Mouse (Mus musculus) neural tube, embryonic 11.5 days (tissue): Measurements from ENCODE around the gene Gm42791. TPM values are rescaled to one million over a fixed set of nuclear protein-coding genes. Genes with fewer than 3 reads are reported as not detected.

Experiments used
- ATAC-seq: fragments of 200-750 bp; cut with Nextera tagmentation; 2 replicates; pipeline ENCODE4 v1.8.0; 2017; ENCODE audit warnings: moderate number of reproducible peaks, mild to moderate bottlenecking, moderate TSS enrichment, moderate library complexity; ENCODE audit not compliant: insufficient read depth, low FRiP score, low TSS enrichment
- DNase-seq: peaks from one replicate; pipeline ENCODE4 v3.0.0-alpha.2; 2015; ENCODE audit warnings: low spot score
- H3K27ac ChIP-seq: fragments of 300-500 bp; sonication (generic); 2 replicates; pipeline ENCODE4 v1.5.1; 2014; ENCODE audit warnings: low read depth, mild to moderate bottlenecking, low read length
- H3K27me3 ChIP-seq: fragments of 300-500 bp; sonication (generic); 2 replicates; pipeline ENCODE4 v1.6.1; 2014; ENCODE audit warnings: mild to moderate bottlenecking, low read length, mixed read lengths; ENCODE audit not compliant: control insufficient read depth, insufficient read depth
- H3K36me3 ChIP-seq: fragments of 300-500 bp; sonication (generic); 2 replicates; pipeline ENCODE4 v1.6.1; 2014; ENCODE audit warnings: mild to moderate bottlenecking, low read length, moderate library complexity, mixed read lengths; ENCODE audit not compliant: control insufficient read depth, insufficient read depth
- H3K4me1 ChIP-seq: fragments of 300-500 bp; sonication (generic); 2 replicates; pipeline ENCODE4 v1.6.1; 2014; ENCODE audit warnings: low read length, mixed read lengths; ENCODE audit not compliant: control insufficient read depth, insufficient read depth
- H3K4me2 ChIP-seq: fragments of 300-500 bp; sonication (generic); 2 replicates; pipeline ENCODE4 v1.6.1; 2014; ENCODE audit warnings: low read depth, mild to moderate bottlenecking, moderate library complexity
- H3K4me3 ChIP-seq: fragments of 300-500 bp; sonication (generic); 2 replicates; pipeline ENCODE4 v1.5.1; 2014; ENCODE audit warnings: low read depth, low read length
- H3K9ac ChIP-seq: fragments of 300-500 bp; sonication (generic); 2 replicates; pipeline ENCODE4 v1.6.1; 2014; ENCODE audit warnings: mild to moderate bottlenecking, low read length
- H3K9me3 ChIP-seq: fragments of 300-500 bp; sonication (generic); 2 replicates; pipeline ENCODE4 v1.6.1; 2016; ENCODE audit warnings: low read length; ENCODE audit not compliant: control insufficient read depth
- WGBS: fragments of 180-500 bp; shearing (Covaris S2); extraction: QIAGEN DNeasy Blood & Tissue Kit; methylation state at CpG from one replicate; pipeline ENCODE4 v1.1.7; 2014; 5-methylcytosine and 5-hydroxymethylcytosine counted together
- polyA plus RNA-seq: library from polyadenylated mRNA; unstranded; fragments of >200 nt; fragmentation: Nextera tagmentation; extraction: Ambion mirVana; gene quantifications from 2 replicates; pipeline ENCODE4 v1.2.1, GENCODE M21; 2014

The Gm42791 gene
- polyA plus RNA-seq, 1 experiment from 2014 or later = 2.0 TPM

DNA sequence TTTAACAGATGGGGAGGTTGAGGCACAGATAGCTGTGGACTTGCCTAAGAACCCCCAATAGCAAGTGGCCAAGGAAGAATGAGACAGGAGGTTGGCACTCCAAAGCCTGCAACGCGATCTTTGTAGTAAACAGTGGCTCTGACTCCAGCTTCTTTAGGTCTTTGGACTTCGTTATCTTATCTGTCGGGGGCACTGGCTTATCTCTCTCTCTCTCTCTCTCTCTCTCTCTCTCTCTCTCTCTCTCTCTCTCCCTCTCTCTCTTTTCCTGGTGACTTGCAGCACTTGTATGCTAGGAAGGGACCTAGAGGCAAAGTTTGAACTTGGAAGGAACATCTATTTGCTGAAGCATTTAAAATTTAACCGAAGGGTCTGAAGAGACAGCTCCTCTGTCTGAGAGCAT, 33.4 kb upstream of the Gm42791 start:
- H3K4me1 ChIP-seq = peaks cover 11% of the 10 kb centered on the region
- WGBS = 82% methylated on average over 5 of the region's 5 CpGs
- H3K9me3 ChIP-seq = no peaks in the 10 kb centered on the region
- no peak overlapping the region for H3K4me2 ChIP-seq
- H3K4me3 ChIP-seq = no peak overlapping the region
- DNase-seq (no peak), ATAC-seq (no peak)
- H3K27ac ChIP-seq = no peak overlapping the region
- H3K27me3 ChIP-seq = no peaks in the 10 kb centered on the region
- H3K36me3 ChIP-seq = no peaks in the 10 kb centered on the region
- no peak overlapping the region for H3K9ac ChIP-seq

GRCm38 (mm10) chr5:149027389-149027788, 32.4 kb upstream of the Gm42791 start:
- Histone ChIP-seq H3K27ac (no peak overlapping the region), H3K4me1 (peaks cover 11% of the 10 kb centered on the region), H3K9ac (no peak overlapping the region), H3K4me3 (no peak overlapping the region), H3K9me3 (no peaks in the 10 kb centered on the region), H3K27me3 (no peaks in the 10 kb centered on the region), H3K36me3 (no peaks in the 10 kb centered on the region), H3K4me2 (no peak overlapping the region)
- ATAC-seq (no peak), DNase-seq (no peak)
- WGBS = 78% methylated on average over 8 of the region's 8 CpGs

GRCm38 (mm10) chr5:149021120-149021519, 26.2 kb upstream of the Gm42791 start:
- Histone ChIP-seq H3K27ac (no peak overlapping the region), H3K4me3 (no peak overlapping the region), H3K36me3 (no peaks in the 10 kb centered on the region), H3K27me3 (no peaks in the 10 kb centered on the region), H3K9ac (no peak overlapping the region), H3K4me2 (no peak overlapping the region), H3K4me1 (no peaks in the 10 kb centered on the region; the same call in 1 of the 2 replicates), H3K9me3 (no peaks in the 10 kb centered on the region)
- ATAC-seq (no peak), DNase-seq (no peak)
- 62% methylated on average over 7 of the region's 7 CpGs for WGBS

DNA sequence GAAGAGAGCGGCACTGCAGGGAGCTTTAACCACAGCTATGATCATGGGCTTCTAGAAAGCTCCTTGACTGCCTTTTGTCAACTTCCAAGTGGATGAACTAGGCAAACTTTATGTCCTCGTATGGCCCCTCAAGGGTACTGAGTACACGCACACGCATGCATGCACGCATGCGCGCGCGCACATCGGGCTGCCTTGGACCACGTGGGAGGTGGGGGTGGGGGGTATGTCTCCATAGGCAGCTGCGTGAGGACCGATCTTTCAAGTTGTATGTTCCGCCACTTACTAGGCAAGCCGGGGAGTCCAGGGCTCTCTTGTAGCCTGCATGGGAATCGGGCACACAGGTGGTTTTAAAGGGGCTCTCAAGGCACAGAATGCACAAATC, 25.7 kb upstream of the Gm42791 start:
- no peaks in the 10 kb centered on the region; the same call in 1 of the 2 replicates for H3K4me1 ChIP-seq
- H3K36me3 ChIP-seq = no peaks in the 10 kb centered on the region
- DNase-seq = peak; percentile 19
- H3K9ac ChIP-seq = no peak overlapping the region
- no peaks in the 10 kb centered on the region for H3K27me3 ChIP-seq
- 67% methylated on average over 16 of the region's 16 CpGs for WGBS
- ATAC-seq = no peak
- no peak overlapping the region for H3K4me2 ChIP-seq
- no peak overlapping the region for H3K27ac ChIP-seq
- no peak overlapping the region for H3K4me3 ChIP-seq
- H3K9me3 ChIP-seq = no peaks in the 10 kb centered on the region

- no peak for DNase-seq
- Histone ChIP-seq H3K27ac (no peak overlapping the region), H3K4me3 (no peak overlapping the region), H3K36me3 (no peaks in the 10 kb centered on the region), H3K4me2 (no peak overlapping the region), H3K9ac (no peak overlapping the region), H3K4me1 (no peaks in the 10 kb centered on the region; the same call in 1 of the 2 replicates), H3K27me3 (no peaks in the 10 kb centered on the region), H3K9me3 (no peaks in the 10 kb centered on the region)
- WGBS = 56% methylated on average over 18 of the region's 18 CpGs
- ATAC-seq = no peak
These were observed 25.2 kb upstream of the Gm42791 start for GRCm38 (mm10) chr5:149020059-149020680.

- no peak overlapping the region for H3K4me3 ChIP-seq
- H3K9me3 ChIP-seq = no peaks in the 10 kb centered on the region
- H3K4me2 ChIP-seq = no peak overlapping the region
- 85% methylated on average over 3 of the region's 3 CpGs for WGBS
- H3K9ac ChIP-seq = no peak overlapping the region
- DNase-seq = no peak
- no peak for ATAC-seq
- no peaks in the 10 kb centered on the region for H3K27me3 ChIP-seq
- H3K4me1 ChIP-seq = no peaks in the 10 kb centered on the region; the same call in 1 of the 2 replicates
- no peaks in the 10 kb centered on the region for H3K36me3 ChIP-seq
- no peak overlapping the region for H3K27ac ChIP-seq
These were observed 22.9 kb upstream of the Gm42791 start for GRCm38 (mm10) chr5:149017666-149018415.

DNA sequence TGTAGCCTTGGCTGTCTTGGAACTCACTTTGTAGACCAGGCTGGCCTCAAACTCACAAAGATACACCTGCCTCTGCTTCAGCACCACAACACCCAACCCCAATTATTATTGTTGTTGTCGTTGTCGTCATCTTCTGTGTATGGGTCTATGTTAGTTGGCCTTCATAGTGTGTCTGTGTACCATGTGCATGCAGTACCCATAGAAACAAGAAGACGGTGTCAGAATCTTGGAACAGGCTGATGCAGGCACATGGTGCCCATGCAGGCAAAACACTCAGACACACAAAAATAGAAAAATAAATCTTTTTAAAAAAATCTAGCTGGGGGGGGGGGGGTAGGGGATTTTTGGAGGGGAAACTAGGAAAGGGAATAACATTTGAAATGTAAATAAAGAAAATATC, 22.2 kb upstream of the Gm42791 start:
- no peak overlapping the region for H3K27ac ChIP-seq
- no peaks in the 10 kb centered on the region; the same call in 1 of the 2 replicates for H3K4me1 ChIP-seq
- ATAC-seq (no peak), DNase-seq (no peak)
- no peaks in the 10 kb centered on the region for H3K27me3 ChIP-seq
- no peaks in the 10 kb centered on the region for H3K9me3 ChIP-seq
- H3K9ac ChIP-seq = no peak overlapping the region
- WGBS = 96% methylated on average over 3 of the region's 3 CpGs
- H3K36me3 ChIP-seq = no peaks in the 10 kb centered on the region
- no peak overlapping the region for H3K4me3 ChIP-seq
- no peak overlapping the region for H3K4me2 ChIP-seq

DNA sequence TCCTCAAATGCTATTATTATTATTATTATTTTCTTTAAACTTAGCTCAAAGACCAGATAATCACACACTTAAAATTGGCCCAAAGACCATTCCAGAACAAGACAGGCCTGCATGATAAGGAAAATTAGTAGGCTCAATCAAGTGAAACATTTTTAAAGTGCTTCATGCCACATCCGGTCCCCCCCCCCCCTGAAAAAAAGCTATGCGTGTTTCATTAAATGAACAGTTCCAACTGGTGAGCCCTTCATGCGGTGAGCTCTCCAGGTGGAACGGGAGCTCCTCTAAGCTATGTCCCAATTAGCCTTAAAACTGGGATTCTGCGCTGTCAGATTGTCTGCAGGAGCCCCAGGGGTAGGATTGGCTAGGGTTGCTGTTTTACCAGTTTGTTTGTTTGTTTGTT, 21.3 kb upstream of the Gm42791 start:
- ATAC-seq (no peak), DNase-seq (no peak)
- WGBS = 83% methylated on average over 5 of the region's 5 CpGs
- Histone ChIP-seq H3K27ac (no peak overlapping the region), H3K4me3 (no peak overlapping the region), H3K27me3 (no peaks in the 10 kb centered on the region), H3K9me3 (no peaks in the 10 kb centered on the region), H3K4me1 (no peaks in the 10 kb centered on the region; the same call in 1 of the 2 replicates), H3K9ac (no peak overlapping the region), H3K4me2 (peak overlapping the region; percentile 84), H3K36me3 (no peaks in the 10 kb centered on the region)
